Comparison of ENCODE assay signal across 22 mouse cellular contexts in genomic region chr11:101879672-101880071, GRCm38 (mm10). TPM values are rescaled to one million over a fixed set of nuclear protein-coding genes. Genes with fewer than 3 reads are reported as not detected.
A peak's percentile ranks its signal among the peaks of the same experiment; 100 is the strongest.
DNase-seq lines count a peak whose midpoint lies in the region; ATAC-seq and TF ChIP-seq lines count a peak whose summit lies in the region.
"Had no signal": no experiment of that assay in that cellular context is flagged by ENCODE, and none has a peak within 500 bp of the region (broad histone marks: within the 10 kb centered on the region; RNA-seq: fewer than 3 reads in every experiment).

No protein-coding gene starts in this region.

- no peaks in the 10 kb centered on the region for H3K9me3 ChIP-seq in stomach, embryonic 14.5 days (ENCODE audit: control insufficient read depth, low read depth, low read length)
- no peaks in the 10 kb centered on the region for H3K9me3 ChIP-seq in stomach, postnatal 0 days (ENCODE audit: control insufficient read depth, low read length)
- H3K9me3 ChIP-seq: hindbrain, embryonic 13.5 days; intestine, embryonic 15.5 days; kidney, embryonic 15.5 days; limb, embryonic 12.5 days; midbrain, embryonic 12.5 days; neural tube, embryonic 13.5 days had no signal

- no peak overlapping the region for H3K4me2 ChIP-seq in stomach, embryonic 14.5 days (replicated peaks; ENCODE audit: low read depth, low read length)
- H3K4me2 ChIP-seq in stomach, postnatal 0 days (replicated peaks; ENCODE audit: low read depth), result no peak overlapping the region
- H3K4me2 ChIP-seq: hindbrain, embryonic 13.5 days; kidney, embryonic 15.5 days; limb, embryonic 12.5 days; neural tube, embryonic 13.5 days had no signal

- H3K4me1 ChIP-seq in stomach, embryonic 14.5 days (ENCODE audit: control insufficient read depth, insufficient read depth, low read length), result peaks cover 37% of the 10 kb centered on the region
- H3K4me1 ChIP-seq in stomach, postnatal 0 days (replicated peaks; ENCODE audit: control insufficient read depth, insufficient read depth), result peaks cover 4% of the 10 kb centered on the region; the same call in 1 of the 2 replicates
- no peaks in the 10 kb centered on the region for H3K4me1 ChIP-seq in kidney, adult 2 months (ENCODE audit: control insufficient read depth, insufficient read depth, low read length)

- TF ChIP-seq POLR2A in kidney, adult 2 months (IDR thresholded peaks at IDR 0.05; ENCODE audit: low read depth, low read length), result no peak

- ATAC-seq in stomach, embryonic 14.5 days (ENCODE audit: insufficient number of reproducible peaks, insufficient read depth, low FRiP score, low read depth), result no peak
- no peak for ATAC-seq in stomach, postnatal 0 days (ENCODE audit: low FRiP score, low TSS enrichment)
- ATAC-seq: forebrain, postnatal 0 days; intestine, embryonic 15.5 days had no signal

- peak overlapping the region; percentile 31 for H3K27ac ChIP-seq in gastrocnemius, adult 2 months
- peak overlapping the region; percentile 48; the same call in 1 of the 2 replicates for H3K27ac ChIP-seq in layer of hippocampus, adult 2 months
- peak overlapping the region; percentile 33; the same call in 1 of the 2 replicates for H3K27ac ChIP-seq in stomach, embryonic 14.5 days (ENCODE audit: low read length)
- H3K27ac ChIP-seq in stomach, postnatal 0 days (replicated peaks), result no peak overlapping the region
- H3K27ac ChIP-seq in kidney, adult 2 months (ENCODE audit: insufficient read depth, low read depth, low read length), result no peak overlapping the region
- H3K27ac ChIP-seq: hindbrain, embryonic 13.5 days; intestine, embryonic 15.5 days; limb, embryonic 12.5 days; liver, embryonic 14.5 days; macrophage; midbrain, embryonic 12.5 days; neural tube, embryonic 13.5 days had no signal

- H3K4me3 ChIP-seq in gastrocnemius, adult 2 months, result no peak overlapping the region
- H3K4me3 ChIP-seq in layer of hippocampus, adult 2 months, result no peak overlapping the region
- no peak overlapping the region for H3K4me3 ChIP-seq in stomach, embryonic 14.5 days (ENCODE audit: low read depth, low read length)
- H3K4me3 ChIP-seq in stomach, postnatal 0 days (ENCODE audit: low read depth, low read length), result no peak overlapping the region
- no peak overlapping the region for H3K4me3 ChIP-seq in kidney, adult 2 months (ENCODE audit: insufficient read depth, low read depth, low read length)
- H3K4me3 ChIP-seq: hindbrain, embryonic 13.5 days; intestine, embryonic 15.5 days; kidney, embryonic 15.5 days; limb, embryonic 12.5 days; midbrain, embryonic 12.5 days; neural tube, embryonic 13.5 days had no signal

- intact Hi-C loops in gastrocnemius, adult 2 months (cut with DNase I), result loop anchor here (5.0 kb wide), 1 partner anchor 47 kb away; no protein-coding TSS in a partner anchor

- TF ChIP-seq EP300 in stomach, postnatal 0 days (optimal IDR thresholded peaks at IDR 0.05), result no peak

- H3K27me3 ChIP-seq in stomach, embryonic 14.5 days (ENCODE audit: control insufficient read depth, insufficient read depth, low read length), result no peaks in the 10 kb centered on the region
- no peaks in the 10 kb centered on the region for H3K27me3 ChIP-seq in stomach, postnatal 0 days (ENCODE audit: control insufficient read depth, insufficient read depth, low read length)
- H3K27me3 ChIP-seq in kidney, adult 2 months (replicated peaks; ENCODE audit: control insufficient read depth, insufficient read depth, low read length), result no peaks in the 10 kb centered on the region

- WGBS in stomach, embryonic 14.5 days, result 68% methylated on average over 4 of the region's 4 CpGs
- WGBS in stomach, postnatal 0 days, result 58% methylated on average over 4 of the region's 4 CpGs
- WGBS in kidney, adult 2 months, result 78% methylated on average over 4 of the region's 4 CpGs

- no peak overlapping the region for H3K9ac ChIP-seq in stomach, embryonic 14.5 days (replicated peaks; ENCODE audit: low read depth, low read length)
- H3K9ac ChIP-seq in stomach, postnatal 0 days (ENCODE audit: low read length), result no peak overlapping the region
- H3K9ac ChIP-seq: forebrain, postnatal 0 days; hindbrain, embryonic 13.5 days; intestine, embryonic 15.5 days; kidney, embryonic 15.5 days; limb, embryonic 12.5 days; liver, embryonic 14.5 days; midbrain, embryonic 12.5 days; neural tube, embryonic 13.5 days had no signal

- H3K36me3 ChIP-seq in stomach, embryonic 14.5 days (ENCODE audit: control insufficient read depth, insufficient read depth, low read length), result no peaks in the 10 kb centered on the region
- H3K36me3 ChIP-seq in stomach, postnatal 0 days (ENCODE audit: control insufficient read depth, insufficient read depth, low read length), result no peaks in the 10 kb centered on the region
- H3K36me3 ChIP-seq in kidney, adult 2 months (ENCODE audit: control insufficient read depth, insufficient read depth, low read length), result no peaks in the 10 kb centered on the region
- H3K36me3 ChIP-seq: hindbrain, embryonic 13.5 days; intestine, embryonic 15.5 days; kidney, embryonic 15.5 days; limb, embryonic 12.5 days; midbrain, embryonic 12.5 days; neural tube, embryonic 13.5 days had no signal

- TF ChIP-seq CTCF in gastrocnemius, adult 2 months (IDR thresholded peaks at IDR 0.05), result no peak
- TF ChIP-seq CTCF in layer of hippocampus, adult 2 months (conservative IDR thresholded peaks at IDR 0.05), result no peak
- no peak for TF ChIP-seq CTCF in stomach, postnatal 0 days (IDR thresholded peaks at IDR 0.05; ENCODE audit: low read depth)
- TF ChIP-seq CTCF in kidney, adult 2 months (conservative IDR thresholded peaks at IDR 0.05; ENCODE audit: insufficient read depth, insufficient read length, low read depth, low read length), result no peak

- DNase-seq in gastrocnemius, adult 2 months, result no peak
- DNase-seq in gastrocnemius, adult 8-10 months (ENCODE audit: low spot score in 2 of 2), result no peak
- no peak for DNase-seq in layer of hippocampus, adult 2 months (ENCODE audit: low spot score in 2 of 2)
- DNase-seq in layer of hippocampus, adult 9-10 months (ENCODE audit: low spot score), result no peak
- no peak for DNase-seq in stomach, postnatal 0 days (ENCODE audit: low spot score)
- DNase-seq in kidney, adult 2 months, result no peak
- no peak for DNase-seq in thymus, postnatal 14 days
- DNase-seq: adrenal gland, adult 8-10 months; cerebellum, adult 9-11 months; forebrain, postnatal 0 days; kidney, postnatal 4 days; spleen, adult 18-20 months had no signal

RNA-seq across cellular contexts. Expression of gene Meox1, which starts 14.5 kb away (rescaled TPM):
- 1 to 10 TPM; 1.1 to 4.7 TPM for total RNA-seq in gastrocnemius, adult 2 months (2021)
- 1 to 10 TPM; 1.1 to 2.4 (median 1.8) TPM for total RNA-seq in gastrocnemius, adult 8-10 months (2022)
- total RNA-seq in layer of hippocampus, adult 2 months (2021), result under 1 TPM; 0.71 to 0.74 TPM
- polyA plus RNA-seq in stomach, embryonic 14.5 days (2014; fragmentation: Nextera tagmentation; extraction: Ambion mirVana), result 5.2 and 5.6 TPM in 2 replicates
- polyA plus RNA-seq in stomach, postnatal 0 days (2015; fragmentation: Nextera tagmentation; extraction: Ambion mirVana), result 2.8 and 3.0 TPM in 2 replicates
- polyA plus RNA-seq in kidney, adult 2 months (2012; rRNA removed), result 3.5 and 4.8 TPM in 2 replicates
- total RNA-seq: granulocyte monocyte progenitor cell, adult 5-6 weeks had no signal
- polyA plus RNA-seq: macrophage had no signal

Comparison
In these comparisons a context has a peak if more than half of its experiments do, and no peak if none do; other contexts are left out.
1. H3K27ac ChIP-seq: peak in gastrocnemius, adult 2 months (single experiment), layer of hippocampus, adult 2 months (single experiment) and stomach, embryonic 14.5 days (single experiment); none in stomach, postnatal 0 days (single experiment) and kidney, adult 2 months (single experiment).